Mouse (Mus musculus) brain, embryonic 18.5 days (tissue): ENCODE results near the gene Slc6a17.

Experiments
- DNase-seq: peaks from one replicate; pipeline ENCODE4 v3.0.0-alpha.2; 2012; ENCODE audit warnings: low read depth, low spot score

Gene Slc6a17

GRCm38 (mm10) chr3:107524547-107524946 is 6.7 kb upstream of the Slc6a17 start:
- no peak for DNase-seq

GRCm38 (mm10) chr3:107520931-107521330 is 3.1 kb upstream of the Slc6a17 start:
- no peak for DNase-seq

- no peak for DNase-seq
These were observed 815 bp downstream of the Slc6a17 start for GRCm38 (mm10) chr3:107516776-107517630.

GRCm38 (mm10) chr3:107515989-107516388 is 1.8 kb downstream of the Slc6a17 start:
- DNase-seq: no peak

- DNase-seq: no peak
These were observed 6.4 kb downstream of the Slc6a17 start for GRCm38 (mm10) chr3:107511416-107511815.

- DNase-seq: no peak
These were observed 9.1 kb downstream of the Slc6a17 start for GRCm38 (mm10) chr3:107508696-107509095.

GRCm38 (mm10) chr3:107507966-107508365 is 9.9 kb downstream of the Slc6a17 start:
- DNase-seq: no peak

- DNase-seq: no peak
These were observed 11.3 kb downstream of the Slc6a17 start for GRCm38 (mm10) chr3:107506531-107506930.

- DNase-seq: no peak
These were observed 12.1 kb downstream of the Slc6a17 start for GRCm38 (mm10) chr3:107505464-107506367.

- DNase-seq: no peak
These were observed 13.3 kb downstream of the Slc6a17 start for GRCm38 (mm10) chr3:107504542-107504941.

GRCm38 (mm10) chr3:107503716-107504115 is 14.1 kb downstream of the Slc6a17 start:
- DNase-seq: no peak

GRCm38 (mm10) chr3:107501702-107502151 is 16.1 kb downstream of the Slc6a17 start:
- DNase-seq: no peak

- no peak for DNase-seq
These were observed 17.5 kb downstream of the Slc6a17 start for GRCm38 (mm10) chr3:107500301-107500700.

GRCm38 (mm10) chr3:107496086-107496850 is 21.6 kb downstream of the Slc6a17 start:
- DNase-seq: no peak

- DNase-seq: no peak
These were observed 22.3 kb downstream of the Slc6a17 start for GRCm38 (mm10) chr3:107495524-107495923.

GRCm38 (mm10) chr3:107491459-107491858 is 26.4 kb downstream of the Slc6a17 start:
- peak; percentile 71 for DNase-seq

- no peak for DNase-seq
These were observed 29.2 kb downstream of the Slc6a17 start for GRCm38 (mm10) chr3:107488637-107489036.

GRCm38 (mm10) chr3:107483290-107483689 is 34.5 kb downstream of the Slc6a17 start:
- no peak for DNase-seq

- no peak for DNase-seq
These were observed 37.2 kb downstream of the Slc6a17 start for GRCm38 (mm10) chr3:107480660-107481059.

- no peak for DNase-seq
These were observed 45.6 kb downstream of the Slc6a17 start for GRCm38 (mm10) chr3:107472198-107472597.

- no peak for DNase-seq
These were observed 48.8 kb downstream of the Slc6a17 start for GRCm38 (mm10) chr3:107469059-107469458.

GRCm38 (mm10) chr3:107468106-107468505 is 49.7 kb downstream of the Slc6a17 start:
- DNase-seq: no peak
